Mouse (Mus musculus) embryonic facial prominence, embryonic 14.5 days (tissue): ENCODE results near the gene Nectin4. TPM values are rescaled to one million over a fixed set of nuclear protein-coding genes. Genes with fewer than 3 reads are reported as not detected.

Experiments used
- ATAC-seq: fragments of 200-750 bp; cut with Nextera tagmentation; 2 replicates; pipeline ENCODE4 v1.8.0; 2017; ENCODE audit warnings: low read depth, moderate number of reproducible peaks, moderate TSS enrichment
- DNase-seq: peaks from one replicate; pipeline ENCODE4 v3.0.0-alpha.2; 2015; ENCODE audit warnings: low spot score
- H3K27ac ChIP-seq: fragments of 300-500 bp; sonication (generic); replicated peaks from 2 replicates; pipeline ENCODE4 v1.5.1; 2014; ENCODE audit warnings: low read depth, mild to moderate bottlenecking, low read length, moderate library complexity
- H3K27me3 ChIP-seq: fragments of 300-500 bp; sonication (generic); replicated peaks from 2 replicates; pipeline ENCODE4 v1.6.1; 2014; ENCODE audit warnings: low read length; ENCODE audit not compliant: control insufficient read depth, insufficient read depth
- H3K36me3 ChIP-seq: fragments of 300-500 bp; sonication (generic); 2 replicates; pipeline ENCODE4 v1.6.1; 2014; ENCODE audit warnings: low read length, mixed read lengths; ENCODE audit not compliant: control insufficient read depth, insufficient read depth
- H3K4me1 ChIP-seq: fragments of 300-500 bp; sonication (generic); 2 replicates; pipeline ENCODE4 v1.6.1; 2014; ENCODE audit warnings: antibody characterized with exemption, low read length; ENCODE audit not compliant: control insufficient read depth, insufficient read depth
- H3K4me2 ChIP-seq: fragments of 300-500 bp; sonication (generic); 2 replicates; pipeline ENCODE4 v1.6.1; 2014; ENCODE audit warnings: low read depth, mild to moderate bottlenecking, low read length, moderate library complexity, mixed read lengths
- H3K4me3 ChIP-seq: fragments of 300-500 bp; sonication (generic); 2 replicates; pipeline ENCODE4 v1.5.1; 2014; ENCODE audit warnings: low read depth, mild to moderate bottlenecking, low read length
- H3K9ac ChIP-seq: fragments of 300-500 bp; sonication (generic); 2 replicates; pipeline ENCODE4 v1.6.1; 2014; ENCODE audit warnings: low read depth, mild to moderate bottlenecking, low read length, moderate library complexity, mixed read lengths
- H3K9me3 ChIP-seq: fragments of 300-500 bp; sonication (generic); 2 replicates; pipeline ENCODE4 v1.6.1; 2016; ENCODE audit warnings: low read length; ENCODE audit not compliant: control insufficient read depth
- WGBS: fragments of 180-500 bp; shearing (Covaris S2); extraction: QIAGEN DNeasy Blood & Tissue Kit; methylation state at CpG from one replicate; pipeline ENCODE4 v1.1.7; 2014; 5-methylcytosine and 5-hydroxymethylcytosine counted together
- polyA plus RNA-seq: library from polyadenylated mRNA; unstranded; fragments of >200 nt; fragmentation: Nextera tagmentation; extraction: Ambion mirVana; gene quantifications from 2 replicates; pipeline ENCODE4 v1.2.1, GENCODE M21; 2014

Nectin4 gene
- polyA plus RNA-seq, 1 experiment from 2014 or later = 7.7 TPM

GRCm38 (mm10) chr1:171424638-171425037 is 54.7 kb downstream of the Nectin4 start:
- no peaks in the 10 kb centered on the region for H3K27me3 ChIP-seq
- H3K4me1 ChIP-seq = no peaks in the 10 kb centered on the region
- no peak for ATAC-seq
- H3K9me3 ChIP-seq = peaks cover 5% of the 10 kb centered on the region; the same call in 1 of the 2 replicates
- H3K27ac ChIP-seq = no peak overlapping the region
- no peak overlapping the region for H3K4me3 ChIP-seq
- H3K4me2 ChIP-seq = no peak overlapping the region
- no peak overlapping the region for H3K9ac ChIP-seq
- 78% methylated on average over 5 of the region's 5 CpGs for WGBS
- DNase-seq = no peak
- H3K36me3 ChIP-seq = peaks cover 11% of the 10 kb centered on the region

- Histone ChIP-seq H3K9ac (no peak overlapping the region), H3K36me3 (peaks cover 6% of the 10 kb centered on the region), H3K4me3 (no peak overlapping the region), H3K27me3 (no peaks in the 10 kb centered on the region), H3K4me2 (no peak overlapping the region), H3K27ac (no peak overlapping the region), H3K9me3 (peaks cover 5% of the 10 kb centered on the region; the same call in 1 of the 2 replicates), H3K4me1 (no peaks in the 10 kb centered on the region)
- 84% methylated on average over 4 of the region's 4 CpGs for WGBS
- ATAC-seq (no peak), DNase-seq (no peak)
Observed at GRCm38 (mm10) chr1:171425126-171425525, 55.2 kb downstream of the Nectin4 start.

- no peaks in the 10 kb centered on the region for H3K36me3 ChIP-seq
- no peak overlapping the region for H3K9ac ChIP-seq
- H3K4me2 ChIP-seq = no peak overlapping the region
- H3K27ac ChIP-seq = no peak overlapping the region
- no peaks in the 10 kb centered on the region for H3K4me1 ChIP-seq
- no peak overlapping the region for H3K4me3 ChIP-seq
- no peak for ATAC-seq
- peaks cover 10% of the 10 kb centered on the region; the same call in 1 of the 2 replicates for H3K27me3 ChIP-seq
- 81% methylated on average over 5 of the region's 5 CpGs for WGBS
- H3K9me3 ChIP-seq = peaks cover 5% of the 10 kb centered on the region; the same call in 1 of the 2 replicates
- DNase-seq = no peak
Observed at GRCm38 (mm10) chr1:171432158-171432557, 62.3 kb downstream of the Nectin4 start.

GRCm38 (mm10) chr1:171435288-171435814 is 65.5 kb downstream of the Nectin4 start:
- H3K4me2 ChIP-seq = no peak overlapping the region
- no peaks in the 10 kb centered on the region for H3K9me3 ChIP-seq
- H3K9ac ChIP-seq = no peak overlapping the region
- ATAC-seq (no peak), DNase-seq (no peak)
- H3K27ac ChIP-seq = no peak overlapping the region
- no peaks in the 10 kb centered on the region for H3K36me3 ChIP-seq
- 67% methylated on average over 7 of the region's 7 CpGs for WGBS
- H3K4me1 ChIP-seq = peaks cover 12% of the 10 kb centered on the region; the same call in 1 of the 2 replicates
- peaks cover 35% of the 10 kb centered on the region for H3K27me3 ChIP-seq
- no peak overlapping the region for H3K4me3 ChIP-seq

- Histone ChIP-seq H3K4me2 (no peak overlapping the region), H3K9ac (no peak overlapping the region), H3K27me3 (peaks cover 35% of the 10 kb centered on the region), H3K9me3 (no peaks in the 10 kb centered on the region), H3K4me1 (peaks cover 15% of the 10 kb centered on the region; the same call in 1 of the 2 replicates), H3K4me3 (no peak overlapping the region), H3K36me3 (no peaks in the 10 kb centered on the region), H3K27ac (no peak overlapping the region)
- DNase-seq = no peak
- no peak for ATAC-seq
- WGBS = 60% methylated on average over 1 of the region's 1 CpGs
Observed at GRCm38 (mm10) chr1:171435974-171436373, 66.1 kb downstream of the Nectin4 start.

- WGBS = 2% methylated on average over 40 of the region's 46 CpGs
Observed at GRCm38 (mm10) chr1:171437264-171438013, 67.5 kb downstream of the Nectin4 start, which contains the start of gene F11r. Gene F11r, plus strand, starts transcription at chr1:171437535.

More at GRCm38 (mm10) chr1:171437264-171438013, 67.5 kb downstream of the Nectin4 start, which contains the start of gene F11r:
- peak; percentile 88 for ATAC-seq
- Histone ChIP-seq H3K4me1 (peaks cover 15% of the 10 kb centered on the region; the same call in 1 of the 2 replicates), H3K36me3 (no peaks in the 10 kb centered on the region), H3K27ac (peak within 1 kb of the TSS; percentile 65), H3K4me2 (peak within 1 kb of the TSS; percentile 65), H3K9ac (peak within 1 kb of the TSS; percentile 62), H3K27me3 (peaks cover 35% of the 10 kb centered on the region), H3K4me3 (peak within 1 kb of the TSS; percentile 49), H3K9me3 (no peaks in the 10 kb centered on the region)
- peak; percentile 92 for DNase-seq

Other genes starting within 250 kb of the Nectin4 start
- gene Sdhc, start 219.5 kb upstream of the Nectin4 start, polyA plus RNA-seq = 276 and 291 TPM in 2 replicates
- 9.6 and 11.2 TPM in 2 replicates for gene Mpz, start 219.4 kb upstream of the Nectin4 start, polyA plus RNA-seq
- 11.3 and 14.7 TPM in 2 replicates for gene Pcp4l1, start 173.8 kb upstream of the Nectin4 start, polyA plus RNA-seq
- 0.15 and 0.17 TPM in 2 replicates for gene Nr1i3, start 156.1 kb upstream of the Nectin4 start, polyA plus RNA-seq
- gene Tomm40l, start 147.6 kb upstream of the Nectin4 start, polyA plus RNA-seq = 25.4 and 28.7 TPM in 2 replicates
- 1.9 TPM in 2 replicates for gene Apoa2, start 145.0 kb upstream of the Nectin4 start, polyA plus RNA-seq
- gene Fcer1g, start 135.7 kb upstream of the Nectin4 start, polyA plus RNA-seq = 92.7 and 100 TPM in 2 replicates
- gene Adamts4, start 119.7 kb upstream of the Nectin4 start, polyA plus RNA-seq = 11.7 and 13.1 TPM in 2 replicates
- gene Ndufs2, start 118.7 kb upstream of the Nectin4 start, polyA plus RNA-seq = 233 and 246 TPM in 2 replicates
- 60.2 and 64.0 TPM in 2 replicates for gene B4galt3, start 99.8 kb upstream of the Nectin4 start, polyA plus RNA-seq
- gene Ppox, start 88.9 kb upstream of the Nectin4 start, polyA plus RNA-seq = 44.3 and 53.0 TPM in 2 replicates
- 64.2 and 74.3 TPM in 2 replicates for gene Usp21, start 82.1 kb upstream of the Nectin4 start, polyA plus RNA-seq
- gene Ufc1, start 75.1 kb upstream of the Nectin4 start, polyA plus RNA-seq = 110 and 117 TPM in 2 replicates
- 46.0 and 52.1 TPM in 2 replicates for gene Dedd, start 41.0 kb upstream of the Nectin4 start, polyA plus RNA-seq
- gene Nit1, start 24.5 kb upstream of the Nectin4 start, polyA plus RNA-seq = 28.8 and 29.7 TPM in 2 replicates
- gene Pfdn2, start 24.4 kb upstream of the Nectin4 start, polyA plus RNA-seq = 49.1 and 49.5 TPM in 2 replicates
- 2.2 and 3.0 TPM in 2 replicates for gene Klhdc9, start 9.3 kb upstream of the Nectin4 start, polyA plus RNA-seq
- 1.9 and 2.0 TPM in 2 replicates for gene Arhgap30, start 18.9 kb downstream of the Nectin4 start, polyA plus RNA-seq
- 68.9 and 84.9 TPM in 2 replicates for gene Usf1, start 41.2 kb downstream of the Nectin4 start, polyA plus RNA-seq
- gene Tstd1, start 48.8 kb downstream of the Nectin4 start, polyA plus RNA-seq = 2.0 and 3.6 TPM in 2 replicates
- 27.0 and 29.5 TPM in 2 replicates for gene F11r, start 67.4 kb downstream of the Nectin4 start, polyA plus RNA-seq
- 13.8 TPM in 2 replicates for gene Alyref2, start 133.4 kb downstream of the Nectin4 start, polyA plus RNA-seq
- gene Itln1, start 165.2 kb downstream of the Nectin4 start, polyA plus RNA-seq = not detected in 2 replicates
- gene Cd244a, start 189.1 kb downstream of the Nectin4 start, polyA plus RNA-seq = 0.35 TPM in 1 of 2 replicates, not detected in the other
- 0.31 TPM in 1 of 2 replicates, not detected in the other for gene Ly9, start 237.3 kb downstream of the Nectin4 start, polyA plus RNA-seq